Mouse (Mus musculus): Measurements from ENCODE around the gene Mtif2.

DNA sequence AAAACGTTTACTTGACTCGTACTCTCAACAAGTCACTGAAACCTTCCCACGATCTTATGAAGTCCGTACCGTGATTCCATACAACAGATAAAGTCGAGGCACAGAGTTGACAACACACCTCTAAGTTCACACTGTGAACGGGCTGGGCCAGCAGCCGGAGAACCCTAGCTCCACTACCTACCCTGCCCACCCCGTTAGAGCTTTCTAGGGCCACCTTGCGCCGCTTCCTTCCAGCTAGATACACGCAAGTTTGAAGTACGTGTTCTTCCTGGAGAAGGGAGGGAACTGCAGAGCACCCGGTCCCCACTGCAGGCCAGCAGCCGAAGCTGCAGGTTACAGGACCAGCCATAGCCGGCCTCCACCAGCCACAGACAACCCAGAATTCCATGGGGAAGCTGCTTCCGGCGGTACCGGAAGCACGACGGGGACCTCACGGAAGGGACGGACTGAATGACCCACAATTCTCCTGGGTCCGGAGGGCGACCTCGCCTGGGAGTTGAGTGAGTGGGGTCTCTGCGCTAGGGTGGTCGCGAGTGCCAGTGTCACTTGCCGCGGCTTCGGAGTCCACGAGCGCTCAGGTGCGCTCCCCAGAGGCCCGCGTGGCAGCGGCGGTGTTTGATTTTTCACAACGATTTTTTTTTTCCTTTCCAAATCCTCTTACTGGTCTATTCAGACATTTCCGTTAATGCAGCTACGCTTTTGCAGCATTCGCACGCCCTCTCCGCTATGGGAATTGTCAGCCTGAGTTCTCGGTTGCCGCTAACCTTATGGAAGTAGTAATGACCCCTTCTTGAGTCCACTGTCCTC lies at the start of gene Mtif2:
- TF ChIP-seq GATA1 (IDR thresholded peaks at IDR 0.05; ENCODE audit: low read length): no peak
- TF ChIP-seq TAL1 (IDR thresholded peaks at IDR 0.05; ENCODE audit: low read length): no peak

All from erythroblast, embryonic 14.5 days (primary cell).